Mouse (Mus musculus) left cerebral cortex, postnatal 36 days (tissue): ENCODE data around the gene Fscn2. TPM values are rescaled to one million over a fixed set of nuclear protein-coding genes. Genes with fewer than 3 reads are reported as not detected.

Source experiments
- DNase-seq, 2 experiments: peaks; one replicate each; pipeline ENCODE4 v3.0.0; 2021 to 2022; ENCODE audit warnings: low spot score in 2 of 2, mixed read lengths in 1 of 2
- intact Hi-C: fragments of 180-260 bp; cut with DNase I; formaldehyde crosslinking; loops from one replicate; pipeline ENCODE4 v1.15.1; 2025
- total RNA-seq, 2 experiments: library from RNA; stranded (reverse); gene quantifications; 2 replicates each; pipeline ENCODE4 v1.2.3; 2021

Gene Fscn2
- total RNA-seq, 2 experiments from 2014 or later, result 0.25 to 0.72 TPM

- no peak for DNase-seq
- intact Hi-C loops, result no loop called here
Measured at GRCm38 (mm10) chr11:120355277-120356039, 5.9 kb upstream of the Fscn2 start.

- no peak for DNase-seq
- intact Hi-C loops, result no loop called here
Measured at GRCm38 (mm10) chr11:120356319-120356840, 5.0 kb upstream of the Fscn2 start.

- DNase-seq, result no peak
- intact Hi-C loops, result no loop called here
Measured at GRCm38 (mm10) chr11:120356900-120357299, 4.4 kb upstream of the Fscn2 start.

- intact Hi-C loops, result no loop called here
- peak; percentile 70 to 71 for DNase-seq
Measured at GRCm38 (mm10) chr11:120357791-120358401, 3.4 kb upstream of the Fscn2 start.

- intact Hi-C loops, result no loop called here
- DNase-seq, result no peak
Measured at GRCm38 (mm10) chr11:120359391-120359790, 1.9 kb upstream of the Fscn2 start.

GRCm38 (mm10) chr11:120360062-120360461 is 1.3 kb upstream of the Fscn2 start:
- no peak for DNase-seq
- intact Hi-C loops, result no loop called here

- DNase-seq, result no peak
- intact Hi-C loops, result no loop called here
Measured at GRCm38 (mm10) chr11:120360755-120361154, 579 bp upstream of the Fscn2 start.

- no peak for DNase-seq
- intact Hi-C loops, result no loop called here
Measured at GRCm38 (mm10) chr11:120362891-120363290, 1.6 kb downstream of the Fscn2 start.

GRCm38 (mm10) chr11:120366443-120367027 is 5.2 kb downstream of the Fscn2 start:
- DNase-seq, result no peak
- intact Hi-C loops, result no loop called here

- DNase-seq, result peak in 1 of 2 experiments; percentile 53
- intact Hi-C loops, result no loop called here
Measured at GRCm38 (mm10) chr11:120369656-120370055, 8.3 kb downstream of the Fscn2 start.

- intact Hi-C loops, result no loop called here
- DNase-seq, result no peak
Measured at GRCm38 (mm10) chr11:120373025-120373424, 11.7 kb downstream of the Fscn2 start.

- no peak for DNase-seq
- intact Hi-C loops, result no loop called here
Measured at GRCm38 (mm10) chr11:120373820-120374586, 12.7 kb downstream of the Fscn2 start.

GRCm38 (mm10) chr11:120375324-120375723 is 14.0 kb downstream of the Fscn2 start:
- no peak for DNase-seq
- intact Hi-C loops, result no loop called here

GRCm38 (mm10) chr11:120376302-120377160 is 15.2 kb downstream of the Fscn2 start:
- intact Hi-C loops, result no loop called here

GRCm38 (mm10) chr11:120377337-120377736 is 16.0 kb downstream of the Fscn2 start:
- intact Hi-C loops, result no loop called here
- DNase-seq, result no peak

More at GRCm38 (mm10) chr11:120376302-120377160, 15.2 kb downstream of the Fscn2 start:
- DNase-seq, result no peak

- peak in 1 of 2 experiments; percentile 36 for DNase-seq
- intact Hi-C loops, result no loop called here
Measured at GRCm38 (mm10) chr11:120378031-120378610, 16.8 kb downstream of the Fscn2 start.

GRCm38 (mm10) chr11:120378611-120379540 is 17.5 kb downstream of the Fscn2 start, which contains the start of gene Faap100:
Faap100 (minus strand) TSS chr11:120378764.
- intact Hi-C loops, result no loop called here
- DNase-seq, result peak; percentile 84 to 86
